Mouse (Mus musculus) heart, embryonic 11.5 days (tissue): ENCODE measurements around the gene Ate1. TPM values are rescaled to one million over a fixed set of nuclear protein-coding genes. Genes with fewer than 3 reads are reported as not detected.
"Not testable (repeated sequence)": the region's sequence is repeated elsewhere in the genome, so short reads cannot be mapped to it uniquely, and the experiment has no call there.

Experiments
- ATAC-seq: fragments of 200-750 bp; cut with Nextera tagmentation; replicated peaks from 2 replicates; pipeline ENCODE4 v1.8.0; 2017; ENCODE audit warnings: moderate library complexity; ENCODE audit not compliant: insufficient number of reproducible peaks, low FRiP score, low TSS enrichment
- H3K27ac ChIP-seq: fragments of 300-500 bp; sonication (generic); 2 replicates; pipeline ENCODE4 v1.5.1; 2014; ENCODE audit warnings: mild to moderate bottlenecking, low read depth, low read length
- H3K27me3 ChIP-seq: fragments of 300-500 bp; sonication (generic); 2 replicates; pipeline ENCODE4 v1.6.1; 2014; ENCODE audit warnings: mild to moderate bottlenecking, low read length, mixed read lengths; ENCODE audit not compliant: control insufficient read depth, insufficient read depth
- H3K36me3 ChIP-seq: fragments of 300-500 bp; sonication (generic); 2 replicates; pipeline ENCODE4 v1.6.1; 2014; ENCODE audit warnings: mild to moderate bottlenecking, low read length, moderate library complexity, mixed read lengths; ENCODE audit not compliant: control insufficient read depth, insufficient read depth
- H3K4me1 ChIP-seq: fragments of 300-500 bp; sonication (generic); 2 replicates; pipeline ENCODE4 v1.6.1; 2014; ENCODE audit warnings: low read length; ENCODE audit not compliant: control insufficient read depth, insufficient read depth
- H3K4me2 ChIP-seq: fragments of 300-500 bp; sonication (generic); 2 replicates; pipeline ENCODE4 v1.6.1; 2014; ENCODE audit warnings: mild to moderate bottlenecking, moderate library complexity
- H3K4me3 ChIP-seq: fragments of 300-500 bp; sonication (generic); 2 replicates; pipeline ENCODE4 v1.5.1; 2014; ENCODE audit warnings: low read depth, low read length
- H3K9ac ChIP-seq: fragments of 300-500 bp; sonication (generic); 2 replicates; pipeline ENCODE4 v1.6.1; 2014; ENCODE audit warnings: mild to moderate bottlenecking, low read depth, low read length, moderate library complexity
- H3K9me3 ChIP-seq: fragments of 300-500 bp; sonication (generic); replicated peaks from 2 replicates; pipeline ENCODE4 v1.6.1; 2016; ENCODE audit warnings: low read length; ENCODE audit not compliant: control insufficient read depth
- WGBS: fragments of 180-500 bp; shearing (Covaris S2); extraction: QIAGEN DNeasy Blood & Tissue Kit; methylation state at CpG from one replicate; pipeline ENCODE4 v1.1.7; 2014; ENCODE audit not compliant: insufficient replicate concordance; 5-methylcytosine and 5-hydroxymethylcytosine counted together
- polyA plus RNA-seq: library from polyadenylated mRNA; unstranded; fragments of >200 nt; fragmentation: Nextera tagmentation; extraction: Ambion mirVana; gene quantifications from 2 replicates; pipeline ENCODE4 v1.2.1, GENCODE M21; 2014

Gene Ate1
- polyA plus RNA-seq, 1 experiment from 2014 or later = 67.1 TPM

DNA sequence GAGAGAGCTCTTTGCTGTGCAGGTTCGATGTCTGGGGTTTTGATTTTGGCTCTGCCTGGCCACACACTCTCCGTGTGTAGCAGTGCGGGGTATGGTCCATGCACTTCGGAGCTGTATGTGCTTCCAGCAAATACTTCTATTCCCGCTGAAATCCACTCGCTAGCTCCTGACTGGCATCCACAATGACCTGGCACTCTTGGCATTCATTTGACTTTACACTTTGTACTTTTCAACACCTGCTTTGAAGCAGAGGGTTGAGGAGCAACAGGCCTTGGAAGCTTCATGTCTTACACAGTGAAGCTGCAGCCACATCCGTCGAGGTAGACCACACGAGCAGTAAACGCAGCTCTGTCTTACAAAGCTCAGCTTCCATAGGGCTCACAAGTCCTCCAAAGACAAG is 112.5 kb downstream of the Ate1 start:
- H3K36me3 ChIP-seq = no peaks in the 10 kb centered on the region
- peaks cover 10% of the 10 kb centered on the region for H3K4me1 ChIP-seq
- H3K27ac ChIP-seq = peak overlapping the region; percentile 54; the same call in 1 of the 2 replicates
- H3K27me3 ChIP-seq = no peaks in the 10 kb centered on the region
- no peak for ATAC-seq
- H3K9ac ChIP-seq = no peak overlapping the region
- WGBS = 57% methylated on average over 10 of the region's 10 CpGs
- no peak overlapping the region for H3K4me3 ChIP-seq
- H3K4me2 ChIP-seq = peak overlapping the region; percentile 11; the same call in 1 of the 2 replicates
- no peaks in the 10 kb centered on the region for H3K9me3 ChIP-seq

DNA sequence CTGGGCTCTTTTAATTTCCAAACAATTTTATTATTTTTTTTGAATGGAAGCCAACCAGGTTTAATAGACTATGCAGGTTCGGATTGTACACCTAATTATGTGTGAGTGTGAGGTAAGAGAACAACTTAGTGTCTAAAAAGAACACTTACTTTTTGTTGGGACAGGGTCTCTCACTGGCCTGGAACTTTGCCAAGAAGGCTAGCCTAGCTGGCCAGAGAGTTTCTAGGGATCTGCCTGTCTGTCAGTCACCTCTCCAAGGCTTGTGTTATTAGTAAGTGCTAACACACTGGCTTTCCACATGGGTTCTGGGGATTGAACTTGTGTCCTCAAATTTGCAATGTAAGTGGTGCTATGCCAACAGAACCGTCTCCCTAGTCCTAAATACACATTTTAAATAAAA is 116.8 kb downstream of the Ate1 start:
- H3K27me3 ChIP-seq = no peaks in the 10 kb centered on the region
- no peak for ATAC-seq
- peaks cover 10% of the 10 kb centered on the region for H3K4me1 ChIP-seq
- H3K36me3 ChIP-seq = no peaks in the 10 kb centered on the region
- H3K9ac ChIP-seq = no peak overlapping the region
- H3K4me2 ChIP-seq = no peak overlapping the region
- H3K4me3 ChIP-seq = no peak overlapping the region
- 74% methylated on average over 2 of the region's 2 CpGs for WGBS
- no peaks in the 10 kb centered on the region for H3K9me3 ChIP-seq
- H3K27ac ChIP-seq = no peak overlapping the region

DNA sequence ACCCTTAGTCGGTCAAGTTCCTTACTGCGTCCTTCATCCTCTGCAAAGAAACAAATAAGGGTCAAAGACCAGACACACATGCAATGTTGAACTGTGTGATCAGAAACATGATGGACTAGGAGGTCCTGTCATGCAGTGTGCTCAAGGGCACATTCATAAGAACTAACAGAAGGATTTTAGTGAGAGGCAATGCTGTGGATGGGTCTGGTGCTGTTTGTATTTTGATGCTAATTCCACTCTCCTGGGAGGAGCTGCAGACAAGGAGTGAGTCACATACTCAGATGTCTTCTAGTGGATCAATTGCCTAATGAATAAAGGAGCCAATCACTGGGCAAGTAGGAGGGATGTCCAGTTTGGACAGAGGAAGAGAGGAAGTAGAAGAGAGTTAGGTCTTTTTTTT is 125.5 kb downstream of the Ate1 start:
- no peak overlapping the region for H3K27ac ChIP-seq
- H3K27me3 ChIP-seq = no peaks in the 10 kb centered on the region
- no peak overlapping the region for H3K4me2 ChIP-seq
- H3K4me1 ChIP-seq = no peaks in the 10 kb centered on the region
- H3K9ac ChIP-seq = no peak overlapping the region
- no peaks in the 10 kb centered on the region for H3K9me3 ChIP-seq
- WGBS = 95% methylated on average over 2 of the region's 2 CpGs
- H3K4me3 ChIP-seq = no peak overlapping the region
- no peaks in the 10 kb centered on the region for H3K36me3 ChIP-seq
- no peak for ATAC-seq

DNA sequence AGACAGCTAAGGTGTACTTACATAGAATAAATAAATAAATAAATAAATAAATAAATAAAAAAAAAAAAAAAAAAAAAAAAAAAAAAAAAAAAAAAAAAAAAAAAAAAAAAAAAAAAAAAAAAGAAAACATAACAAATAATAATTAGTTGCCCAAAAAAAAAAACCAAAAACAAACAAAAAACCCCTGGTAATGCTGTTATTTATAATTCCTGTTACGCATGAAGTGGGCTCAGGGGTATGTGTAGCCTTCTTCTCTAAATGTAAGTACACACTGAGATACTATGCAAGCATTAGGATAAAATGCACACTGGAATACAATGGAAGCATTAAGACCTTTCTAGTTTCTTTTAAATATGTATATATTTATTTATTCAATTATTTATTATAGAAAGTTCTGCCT is 130.1 kb downstream of the Ate1 start:
- ATAC-seq, H3K27me3 ChIP-seq, H3K4me1 ChIP-seq, H3K9me3 ChIP-seq, H3K27ac ChIP-seq, H3K4me2 ChIP-seq, H3K4me3 ChIP-seq, H3K9ac ChIP-seq, H3K36me3 ChIP-seq: not testable (repeated sequence)
- 96% methylated on average over 1 of the region's 1 CpGs for WGBS

DNA sequence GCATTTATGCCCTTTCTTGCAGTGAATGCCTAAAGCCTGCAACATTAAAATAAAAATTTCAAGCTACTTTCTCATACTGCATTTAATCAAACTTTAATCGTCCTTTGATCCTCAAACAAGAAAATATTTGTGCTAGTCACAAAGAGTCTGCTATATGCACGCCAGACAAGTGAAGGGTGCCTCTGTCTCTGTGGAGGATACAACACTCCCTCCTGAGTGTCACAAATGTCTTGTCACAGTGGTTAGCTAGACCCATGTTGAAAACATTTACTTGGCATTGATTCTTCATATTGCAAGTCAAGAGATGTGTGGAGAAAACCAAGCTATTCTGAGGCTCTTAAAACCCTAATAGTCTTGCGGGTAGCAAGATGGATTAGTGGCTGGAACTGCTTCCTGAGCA is 133.9 kb downstream of the Ate1 start:
- 81% methylated on average over 3 of the region's 3 CpGs for WGBS
- no peaks in the 10 kb centered on the region for H3K9me3 ChIP-seq
- no peak overlapping the region for H3K9ac ChIP-seq
- no peaks in the 10 kb centered on the region; the same call in 1 of the 2 replicates for H3K36me3 ChIP-seq
- no peak overlapping the region for H3K27ac ChIP-seq
- no peak overlapping the region for H3K4me2 ChIP-seq
- H3K4me1 ChIP-seq = no peaks in the 10 kb centered on the region
- H3K27me3 ChIP-seq = no peaks in the 10 kb centered on the region
- no peak overlapping the region for H3K4me3 ChIP-seq
- no peak for ATAC-seq

DNA sequence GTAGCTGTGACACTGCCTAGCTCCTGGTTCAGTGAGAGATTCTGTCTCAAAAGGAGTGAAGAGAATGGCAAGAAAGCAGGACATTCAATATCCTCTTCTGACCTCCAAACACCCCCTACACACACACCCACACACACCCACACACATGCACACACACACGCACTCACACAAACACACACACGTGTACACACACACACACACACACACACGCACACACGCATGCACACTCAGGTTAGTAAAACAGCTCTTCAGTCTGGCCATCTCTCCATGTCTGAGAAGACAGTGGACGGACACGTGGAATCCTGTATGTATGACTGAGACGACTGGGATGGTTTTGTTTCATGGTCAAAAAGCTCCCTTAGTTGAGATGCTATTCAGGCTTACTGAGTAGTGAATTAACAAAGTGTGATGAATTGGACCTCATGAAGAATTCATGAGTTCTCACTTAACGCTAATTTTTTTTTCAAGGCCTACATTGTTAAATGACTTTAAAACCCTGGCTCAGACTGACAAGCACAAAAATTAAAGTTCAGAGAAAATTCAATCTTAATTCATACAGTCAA is 134.4 kb downstream of the Ate1 start:
- H3K27ac ChIP-seq = no peak overlapping the region
- 92% methylated on average over 8 of the region's 8 CpGs for WGBS
- no peak overlapping the region for H3K4me2 ChIP-seq
- no peaks in the 10 kb centered on the region; the same call in 1 of the 2 replicates for H3K36me3 ChIP-seq
- H3K27me3 ChIP-seq = no peaks in the 10 kb centered on the region
- no peak overlapping the region for H3K4me3 ChIP-seq
- H3K4me1 ChIP-seq = no peaks in the 10 kb centered on the region
- ATAC-seq = no peak
- H3K9me3 ChIP-seq = no peaks in the 10 kb centered on the region
- no peak overlapping the region for H3K9ac ChIP-seq

DNA sequence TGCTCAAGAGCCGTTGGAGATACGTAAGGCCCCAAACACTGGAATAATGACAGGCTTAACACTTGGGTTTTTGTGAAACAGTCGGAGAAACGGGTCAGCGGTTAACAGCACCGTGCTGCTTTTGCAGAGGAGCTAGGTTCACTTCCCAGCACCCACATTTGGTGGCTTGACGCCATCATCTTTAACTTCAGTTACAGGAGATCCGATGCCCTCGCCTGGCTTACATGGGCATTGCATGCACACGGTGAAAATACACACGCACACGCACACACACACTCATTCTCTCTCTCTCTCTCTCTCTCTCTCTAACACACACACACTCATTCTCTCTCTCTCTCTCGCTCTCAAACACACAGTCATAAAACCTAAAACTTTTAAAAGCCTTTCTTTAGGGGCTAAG is 138.0 kb downstream of the Ate1 start:
- Histone ChIP-seq H3K4me3 (no peak overlapping the region), H3K36me3 (no peaks in the 10 kb centered on the region), H3K27ac (no peak overlapping the region), H3K27me3 (no peaks in the 10 kb centered on the region), H3K9ac (no peak overlapping the region), H3K4me1 (no peaks in the 10 kb centered on the region), H3K9me3 (no peaks in the 10 kb centered on the region), H3K4me2 (no peak overlapping the region)
- ATAC-seq = no peak
- 96% methylated on average over 13 of the region's 13 CpGs for WGBS

DNA sequence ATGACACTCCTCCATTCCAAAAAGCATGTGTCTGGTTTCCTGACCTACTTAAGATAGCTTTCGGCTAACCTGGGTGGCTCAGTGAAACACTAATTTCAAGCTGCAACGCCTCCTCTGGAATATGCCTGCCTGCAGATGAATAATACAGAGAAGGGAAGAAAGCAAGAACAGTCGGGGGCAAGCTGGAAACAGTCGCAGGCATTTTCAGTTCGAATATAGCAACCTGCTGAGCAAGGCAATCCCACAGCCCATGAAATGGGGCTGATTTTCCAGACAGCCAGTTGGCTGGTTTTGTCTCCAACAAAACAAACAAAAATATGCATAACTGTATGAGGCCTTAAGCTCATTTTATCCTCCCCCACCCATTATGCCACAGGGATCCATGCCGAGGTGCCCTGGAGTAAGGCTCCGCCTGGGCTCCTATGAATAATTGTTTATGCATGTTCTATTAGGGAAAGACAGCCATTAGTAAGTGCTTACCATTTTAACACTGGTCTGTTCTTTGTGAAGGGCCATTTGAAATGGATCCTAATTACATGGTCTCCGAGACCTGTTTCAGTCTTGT is 138.7 kb downstream of the Ate1 start:
- no peak overlapping the region for H3K4me3 ChIP-seq
- no peaks in the 10 kb centered on the region for H3K9me3 ChIP-seq
- H3K4me1 ChIP-seq = no peaks in the 10 kb centered on the region
- ATAC-seq = no peak
- H3K36me3 ChIP-seq = no peaks in the 10 kb centered on the region
- H3K27ac ChIP-seq = no peak overlapping the region
- no peak overlapping the region for H3K9ac ChIP-seq
- 87% methylated on average over 8 of the region's 8 CpGs for WGBS
- H3K4me2 ChIP-seq = no peak overlapping the region
- H3K27me3 ChIP-seq = no peaks in the 10 kb centered on the region

DNA sequence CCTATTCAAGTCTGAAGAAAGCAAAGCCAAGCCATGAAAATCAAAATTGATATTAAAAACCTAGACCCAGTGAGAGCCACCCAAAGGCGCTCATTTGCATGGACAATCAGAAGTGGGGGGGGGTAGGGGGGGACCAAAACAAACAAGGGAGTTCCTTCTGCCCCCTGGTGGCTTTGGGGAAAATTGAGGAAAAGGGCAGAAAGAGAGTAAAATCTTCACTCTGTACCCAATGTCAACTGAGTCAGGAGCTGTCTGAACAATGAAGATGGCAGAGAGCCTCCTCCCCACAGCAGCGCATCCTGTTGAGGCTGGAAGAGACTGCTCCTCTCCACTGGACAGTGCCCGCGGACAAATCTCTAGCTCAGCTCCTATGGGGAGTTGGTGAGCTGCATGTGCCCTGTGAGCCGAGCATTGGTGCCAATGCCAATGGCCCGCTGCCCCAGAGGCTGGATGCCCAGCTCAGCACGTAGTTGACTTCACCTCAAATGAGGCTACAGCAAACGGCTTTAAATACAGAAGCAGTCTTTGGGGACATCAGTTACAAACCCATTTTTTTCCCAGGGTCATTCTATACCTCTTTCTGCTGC is 139.3 kb downstream of the Ate1 start:
- H3K9ac ChIP-seq = no peak overlapping the region
- no peak overlapping the region for H3K4me3 ChIP-seq
- H3K27ac ChIP-seq = no peak overlapping the region
- no peaks in the 10 kb centered on the region for H3K27me3 ChIP-seq
- no peaks in the 10 kb centered on the region for H3K4me1 ChIP-seq
- H3K36me3 ChIP-seq = no peaks in the 10 kb centered on the region
- ATAC-seq = no peak
- no peaks in the 10 kb centered on the region for H3K9me3 ChIP-seq
- H3K4me2 ChIP-seq = no peak overlapping the region
- WGBS = 86% methylated on average over 8 of the region's 8 CpGs
